Mouse (Mus musculus) mouse trophoblast stem cell (cell line): Measurements from ENCODE around the gene Caln1.

ENCODE experiments used
- in situ Hi-C, 2 experiments: fragments of 300-500 bp; cut with MseI, MboI; formaldehyde crosslinking; loops; 2 replicates in 1 of 2; 3 replicates in 1 of 2; pipeline ENCODE4 v1.15.1; 2025

Caln1 gene

DNA sequence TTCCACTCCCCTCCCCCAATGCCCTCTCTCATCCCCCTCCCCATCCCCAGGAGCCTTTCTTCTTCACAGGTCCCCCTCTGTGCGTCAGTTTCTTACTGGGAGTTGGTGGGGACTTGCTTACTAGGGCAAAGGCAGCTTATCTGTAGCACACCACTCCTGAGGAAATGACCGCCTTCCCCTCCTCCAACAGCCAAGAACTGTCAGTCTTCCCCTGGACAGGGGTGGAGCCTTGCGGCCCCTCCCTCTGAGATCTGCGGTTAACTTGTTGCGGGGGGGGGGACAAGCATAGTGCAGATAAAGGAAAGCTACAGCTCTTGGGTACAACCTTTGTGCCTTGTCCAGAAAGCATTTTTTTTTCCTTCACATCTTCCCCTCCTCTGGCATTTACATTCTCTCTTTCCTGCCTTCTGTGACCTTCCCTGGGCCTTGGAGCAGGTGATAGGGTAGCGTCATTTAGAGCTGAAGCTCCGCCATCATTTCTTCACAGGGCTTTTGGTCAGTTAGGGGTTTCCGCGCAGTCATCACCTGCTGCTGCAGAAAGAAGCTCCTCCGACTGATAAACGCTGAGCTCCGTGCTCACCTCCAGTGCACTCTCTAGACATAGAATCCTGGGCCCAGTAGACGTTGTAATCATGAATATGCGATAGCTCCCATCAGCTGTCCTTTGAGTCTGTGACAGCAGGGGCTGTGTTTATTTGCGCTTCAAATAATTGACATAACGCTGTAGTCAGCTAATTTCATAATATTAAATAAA is 319.3 kb downstream of the Caln1 start:
- in situ Hi-C loops = no loop called here

- in situ Hi-C loops = no loop called here
These were observed 322.1 kb downstream of the Caln1 start for GRCm38 (mm10) chr5:130691349-130691748.

DNA sequence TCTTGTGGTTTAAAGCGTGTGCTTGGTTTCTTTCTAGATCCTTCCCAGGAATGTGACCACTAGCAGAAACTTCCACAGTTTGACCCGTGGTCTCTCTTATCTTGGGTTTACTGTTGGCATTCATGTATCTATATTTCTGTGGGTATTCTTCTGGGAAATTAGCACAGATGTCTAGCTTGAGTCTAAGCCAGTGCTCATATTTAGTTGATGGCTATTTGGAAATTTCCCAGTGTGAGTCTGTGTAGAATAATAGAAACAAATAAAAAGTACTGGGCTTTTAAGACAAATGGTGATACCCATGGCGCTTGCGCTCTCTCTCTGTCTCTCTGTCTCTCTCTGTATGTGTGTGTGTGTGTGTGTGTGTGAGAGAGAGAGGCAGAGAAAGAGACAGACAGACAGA is 330.2 kb downstream of the Caln1 start:
- in situ Hi-C loops = no loop called here

- in situ Hi-C loops = no loop called here
These were observed 332.5 kb downstream of the Caln1 start for GRCm38 (mm10) chr5:130701777-130702176.

DNA sequence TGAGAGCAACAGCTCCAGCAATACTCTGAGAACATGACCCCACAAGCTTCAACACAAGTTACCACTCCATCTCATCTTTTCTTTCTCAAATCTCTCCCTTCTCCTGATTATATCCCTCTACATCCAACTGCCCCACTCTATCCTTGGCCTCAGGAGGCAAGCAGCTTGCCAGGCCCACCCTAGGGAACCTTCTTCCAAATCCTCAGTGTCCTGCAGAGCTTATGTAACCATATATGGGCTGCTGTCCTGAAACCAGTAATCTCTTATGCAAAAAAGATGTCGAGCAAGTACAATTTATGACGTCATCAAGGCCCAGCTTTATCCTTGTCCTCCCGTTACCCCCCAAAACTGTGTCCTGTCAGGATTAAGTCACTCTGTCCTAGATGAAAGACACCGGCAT is 333.1 kb downstream of the Caln1 start:
- in situ Hi-C loops = no loop called here

GRCm38 (mm10) chr5:130704866-130705265 is 335.6 kb downstream of the Caln1 start:
- in situ Hi-C loops = no loop called here

GRCm38 (mm10) chr5:130706202-130706855 is 337.1 kb downstream of the Caln1 start:
- in situ Hi-C loops = no loop called here

GRCm38 (mm10) chr5:130707755-130708154 is 338.5 kb downstream of the Caln1 start:
- in situ Hi-C loops = no loop called here

DNA sequence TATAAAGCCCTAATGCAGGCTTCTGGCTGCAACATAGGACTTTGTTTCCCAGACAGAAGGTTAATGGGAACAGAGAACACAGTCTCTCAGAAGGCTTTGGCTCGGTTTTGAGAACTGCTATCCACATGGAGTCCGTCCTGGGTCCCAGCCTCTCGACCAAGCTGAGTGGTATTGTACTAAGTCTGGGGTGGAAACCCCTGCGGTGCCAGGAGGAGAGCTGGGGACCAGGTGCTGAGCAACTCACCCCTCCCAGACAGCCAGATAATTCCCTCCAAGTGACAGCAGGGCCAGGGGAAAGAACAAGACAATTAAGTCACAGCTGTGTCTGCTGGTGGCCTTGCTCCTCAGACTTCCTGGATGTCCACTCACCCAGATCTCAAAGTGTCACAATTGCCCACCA is 339.4 kb downstream of the Caln1 start:
- in situ Hi-C loops = no loop called here

GRCm38 (mm10) chr5:130711643-130712042 is 342.4 kb downstream of the Caln1 start:
- in situ Hi-C loops = no loop called here

GRCm38 (mm10) chr5:130712281-130712680 is 343.0 kb downstream of the Caln1 start:
- in situ Hi-C loops = no loop called here

- in situ Hi-C loops = no loop called here
These were observed 345.9 kb downstream of the Caln1 start for GRCm38 (mm10) chr5:130715181-130715580.

- in situ Hi-C loops = no loop called here
These were observed 349.1 kb downstream of the Caln1 start for GRCm38 (mm10) chr5:130718385-130718784.

GRCm38 (mm10) chr5:130742171-130742570 is 372.9 kb downstream of the Caln1 start:
- in situ Hi-C loops = no loop called here

- in situ Hi-C loops = loop anchor here in 1 of 2 experiments (10.0 kb wide), 1 partner anchor 97 kb away; no protein-coding TSS in a partner anchor
These were observed 388.3 kb downstream of the Caln1 start for GRCm38 (mm10) chr5:130757517-130757916.

DNA sequence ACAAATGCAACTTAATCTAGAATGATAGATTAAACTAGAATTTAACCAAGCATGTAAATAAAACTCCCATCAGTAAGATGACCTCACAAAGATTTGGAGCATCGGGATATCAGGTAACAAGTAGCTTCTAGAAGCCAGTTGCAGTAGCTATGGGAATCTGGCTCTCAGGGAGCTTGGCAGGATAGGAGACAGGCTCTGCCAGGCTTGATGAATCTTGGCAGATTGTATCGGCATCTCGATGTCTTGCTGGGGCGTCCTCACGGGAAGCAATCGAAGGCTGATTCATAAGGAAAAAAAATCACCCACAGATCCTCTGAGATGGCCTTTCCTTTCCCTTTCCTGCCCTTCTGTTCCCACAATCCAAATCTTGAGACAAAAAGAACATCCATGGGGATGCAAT is 396.5 kb downstream of the Caln1 start:
- in situ Hi-C loops = no loop called here

GRCm38 (mm10) chr5:130771061-130771741 is 401.9 kb downstream of the Caln1 start:
- in situ Hi-C loops = no loop called here

DNA sequence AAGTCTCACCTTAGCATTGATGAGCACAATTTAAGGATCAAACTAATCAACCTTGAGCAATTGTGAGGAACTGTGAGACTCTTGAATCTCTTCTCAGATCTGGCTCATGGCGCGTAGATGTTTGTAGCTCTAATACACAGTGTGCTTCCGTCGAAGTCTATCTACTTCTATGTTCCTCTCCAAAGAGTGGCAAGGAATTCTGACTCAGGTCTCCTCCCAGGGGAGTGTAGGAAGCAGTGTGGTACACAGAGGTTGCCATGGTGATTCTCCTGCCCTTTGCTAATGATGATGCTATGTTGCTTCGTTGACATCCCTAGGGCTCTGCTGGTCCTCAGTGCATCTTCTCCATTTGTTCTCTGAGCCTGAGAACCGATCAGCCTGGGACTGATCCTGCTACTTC is 403.2 kb downstream of the Caln1 start:
- in situ Hi-C loops = no loop called here

- in situ Hi-C loops = no loop called here
These were observed 405.7 kb downstream of the Caln1 start for GRCm38 (mm10) chr5:130774946-130775345.

GRCm38 (mm10) chr5:130792755-130793452 is 423.6 kb downstream of the Caln1 start:
- in situ Hi-C loops = no loop called here

DNA sequence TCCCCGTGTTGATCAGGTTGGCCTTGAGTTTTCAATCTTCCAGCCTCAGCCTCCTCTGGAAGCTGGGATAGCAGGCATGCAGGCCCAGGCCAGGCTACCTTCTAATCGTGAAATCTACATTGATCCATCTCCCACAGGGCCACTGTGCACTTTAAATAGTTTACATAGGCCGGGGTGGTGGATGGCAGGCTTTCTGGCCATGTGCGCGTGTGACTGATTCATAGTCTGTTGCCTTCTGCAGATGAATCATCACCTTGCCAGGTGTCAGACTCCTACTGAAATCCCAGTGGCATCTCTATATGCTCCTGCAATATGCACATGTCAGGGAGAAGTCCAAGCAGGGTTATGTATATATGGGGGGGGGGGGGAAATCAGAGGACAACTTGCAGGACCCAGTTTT is 428.5 kb downstream of the Caln1 start:
- in situ Hi-C loops = no loop called here

GRCm38 (mm10) chr5:130810314-130810713 is 441.1 kb downstream of the Caln1 start:
- in situ Hi-C loops = no loop called here
